Mouse (Mus musculus) spleen, adult 2 months (tissue): ENCODE measurements around the gene Trpc5.

Experiments
- CTCF ChIP-seq: fragments of 200-500 bp; IDR thresholded peaks from 2 replicates; pipeline ENCODE4 v1.5.1; 2011; ENCODE audit warnings: mild to moderate bottlenecking, inconsistent platforms; ENCODE audit not compliant: insufficient read depth, insufficient read length, insufficient replicate concordance; ENCODE audit errors: extremely low read depth
- POLR2A ChIP-seq: fragments of 200-500 bp; IDR thresholded peaks from 2 replicates; pipeline ENCODE4 v1.6.1; 2011; ENCODE audit warnings: low read depth, low read length, inconsistent platforms

GRCm38 (mm10) chrX:144338355-144338754 is 349.6 kb downstream of the Trpc5 start:
- TF ChIP-seq POLR2A = no peak
- no peak for TF ChIP-seq CTCF
